Mouse (Mus musculus): ENCODE data around the gene Tbc1d30. TPM values are rescaled to one million over a fixed set of nuclear protein-coding genes. Genes with fewer than 3 reads are reported as not detected.
"Not testable (repeated sequence)": the region's sequence is repeated elsewhere in the genome, so short reads cannot be mapped to it uniquely, and the experiment has no call there.

The Tbc1d30 gene
- polyA plus RNA-seq, 1 experiment from 2014 or later = 1.6 TPM

DNA sequence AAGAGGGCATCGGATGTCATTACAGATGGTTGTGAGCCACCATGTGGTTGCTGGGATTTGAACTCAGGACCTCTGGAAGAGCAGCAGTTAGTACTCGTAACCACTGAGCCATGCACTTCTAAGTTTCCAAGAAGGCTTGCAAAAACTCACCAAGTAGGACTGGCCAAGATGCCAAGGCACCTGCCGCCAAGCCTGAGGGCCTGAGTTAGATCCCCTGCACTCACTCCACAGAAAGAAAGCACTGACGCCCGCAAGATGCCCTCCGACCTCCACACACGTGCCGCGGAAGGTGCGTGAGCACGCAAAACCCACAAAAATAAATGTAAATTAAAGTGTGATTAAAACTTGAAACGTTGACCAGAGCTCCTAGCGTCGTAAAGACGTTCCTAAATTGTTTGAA is 13.2 kb upstream of the Tbc1d30 start:
- no peak for ATAC-seq (ENCODE audit: insufficient number of reproducible peaks, insufficient read depth, low FRiP score, low TSS enrichment, low read depth)
- Histone ChIP-seq H3K9me3 (no peaks in the 10 kb centered on the region), H3K27me3 (no peaks in the 10 kb centered on the region), H3K4me2 (peak overlapping the region; percentile 93), H3K27ac (no peak overlapping the region), H3K36me3 (peaks cover 7% of the 10 kb centered on the region; the same call in 1 of the 2 replicates), H3K4me1 (peaks cover 34% of the 10 kb centered on the region), H3K9ac (peak overlapping the region; percentile 90), H3K4me3 (peak overlapping the region; percentile 94)
- 26% methylated on average over 15 of the region's 15 CpGs for WGBS

DNA sequence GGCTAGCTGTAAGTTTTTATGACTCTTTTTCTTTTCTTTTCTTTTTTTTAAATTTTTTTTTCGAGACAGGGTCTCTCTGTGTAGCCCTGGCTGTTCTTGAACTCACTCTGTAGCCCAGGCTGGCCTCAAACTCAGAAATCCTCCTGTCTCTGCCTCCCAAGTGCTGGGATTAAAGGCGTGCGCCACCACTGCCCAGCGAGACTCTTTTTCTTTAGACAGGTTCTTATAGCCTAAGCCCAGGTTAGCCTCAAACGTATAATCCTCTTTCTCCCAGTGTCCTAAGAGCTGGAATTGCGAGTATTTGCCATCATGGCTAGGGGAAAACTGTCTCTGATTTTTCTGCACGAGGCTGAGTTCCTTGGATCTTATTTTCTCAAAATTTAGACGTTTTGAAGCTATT is 12.1 kb upstream of the Tbc1d30 start:
- no peaks in the 10 kb centered on the region for H3K36me3 ChIP-seq
- no peak overlapping the region for H3K4me2 ChIP-seq
- H3K27me3 ChIP-seq = no peaks in the 10 kb centered on the region
- no peaks in the 10 kb centered on the region for H3K9me3 ChIP-seq
- no peak overlapping the region for H3K4me3 ChIP-seq
- no peak for ATAC-seq (ENCODE audit: insufficient number of reproducible peaks, insufficient read depth, low FRiP score, low TSS enrichment, low read depth)
- no peak overlapping the region for H3K27ac ChIP-seq
- 84% methylated on average over 8 of the region's 8 CpGs for WGBS
- no peak overlapping the region for H3K9ac ChIP-seq
- H3K4me1 ChIP-seq = peaks cover 29% of the 10 kb centered on the region

DNA sequence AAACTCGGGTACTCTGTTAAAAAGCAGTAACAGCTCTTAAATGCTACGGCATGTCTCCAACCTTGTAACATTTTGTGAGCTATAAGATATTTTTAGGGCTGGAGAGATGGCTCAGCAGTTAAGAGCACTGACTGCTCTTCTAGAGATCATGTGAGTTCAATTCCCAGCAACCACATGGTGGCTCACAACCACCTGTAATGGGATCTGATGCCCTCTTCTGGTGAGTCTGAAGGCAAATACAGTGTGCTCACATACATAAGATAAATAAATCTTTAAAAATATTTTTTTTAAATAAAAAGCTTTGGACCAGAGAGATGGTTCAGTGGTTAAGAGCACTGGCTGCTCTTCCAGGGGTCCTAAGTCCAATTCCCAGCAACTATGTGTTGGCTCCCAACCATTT is 9.3 kb upstream of the Tbc1d30 start:
- H3K9me3 ChIP-seq = no peaks in the 10 kb centered on the region
- no peak for ATAC-seq (ENCODE audit: insufficient number of reproducible peaks, insufficient read depth, low FRiP score, low TSS enrichment, low read depth)
- WGBS = 87% methylated on average over 2 of the region's 2 CpGs

DNA sequence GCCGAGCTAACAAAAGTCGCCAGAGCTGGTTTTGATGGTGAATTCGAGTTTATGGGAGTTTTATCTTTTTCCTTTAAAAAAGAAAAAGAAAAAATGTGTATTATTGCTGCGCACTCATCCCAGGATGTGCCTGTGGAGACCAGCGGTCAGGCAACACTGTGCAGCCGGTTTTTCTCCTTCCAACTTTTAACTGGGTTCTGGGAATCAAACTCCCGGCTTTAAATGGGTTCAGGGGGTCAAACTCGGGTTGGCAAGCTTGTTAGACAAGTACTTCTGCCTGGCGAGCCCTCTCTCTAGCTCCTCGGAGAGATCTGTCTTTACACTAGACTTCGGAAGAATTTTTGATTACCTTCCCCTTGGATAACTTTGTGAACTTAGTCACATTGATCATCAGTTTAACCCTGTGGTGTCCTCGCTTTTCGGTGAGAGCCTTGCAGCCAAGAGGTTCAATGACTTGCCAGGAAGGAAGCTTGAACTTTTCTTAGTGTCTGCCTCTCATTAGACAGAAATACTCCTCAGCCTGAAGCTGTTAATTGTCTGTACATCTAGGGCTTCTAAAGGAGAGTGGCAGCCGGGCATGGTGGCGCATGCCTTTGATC is 713 bp upstream of the Tbc1d30 start:
- H3K9ac ChIP-seq = no peak overlapping the region
- H3K27me3 ChIP-seq = peaks cover 39% of the 10 kb centered on the region
- H3K4me1 ChIP-seq = peaks cover 16% of the 10 kb centered on the region
- ATAC-seq (ENCODE audit: insufficient number of reproducible peaks, insufficient read depth, low FRiP score, low TSS enrichment, low read depth) = no peak
- peak overlapping the region; percentile 56 for H3K4me3 ChIP-seq
- 30% methylated on average over 15 of the region's 15 CpGs for WGBS
- H3K9me3 ChIP-seq = no peaks in the 10 kb centered on the region
- no peak overlapping the region for H3K27ac ChIP-seq
- H3K4me2 ChIP-seq = peak overlapping the region; percentile 95
- no peaks in the 10 kb centered on the region for H3K36me3 ChIP-seq

More for the DNA sequence above, 9.3 kb upstream of the Tbc1d30 start:
- Histone ChIP-seq H3K4me3 (no peak overlapping the region), H3K27me3 (no peaks in the 10 kb centered on the region), H3K36me3 (no peaks in the 10 kb centered on the region), H3K27ac (no peak overlapping the region), H3K4me2 (no peak overlapping the region), H3K9ac (no peak overlapping the region), H3K4me1 (peaks cover 5% of the 10 kb centered on the region)

DNA sequence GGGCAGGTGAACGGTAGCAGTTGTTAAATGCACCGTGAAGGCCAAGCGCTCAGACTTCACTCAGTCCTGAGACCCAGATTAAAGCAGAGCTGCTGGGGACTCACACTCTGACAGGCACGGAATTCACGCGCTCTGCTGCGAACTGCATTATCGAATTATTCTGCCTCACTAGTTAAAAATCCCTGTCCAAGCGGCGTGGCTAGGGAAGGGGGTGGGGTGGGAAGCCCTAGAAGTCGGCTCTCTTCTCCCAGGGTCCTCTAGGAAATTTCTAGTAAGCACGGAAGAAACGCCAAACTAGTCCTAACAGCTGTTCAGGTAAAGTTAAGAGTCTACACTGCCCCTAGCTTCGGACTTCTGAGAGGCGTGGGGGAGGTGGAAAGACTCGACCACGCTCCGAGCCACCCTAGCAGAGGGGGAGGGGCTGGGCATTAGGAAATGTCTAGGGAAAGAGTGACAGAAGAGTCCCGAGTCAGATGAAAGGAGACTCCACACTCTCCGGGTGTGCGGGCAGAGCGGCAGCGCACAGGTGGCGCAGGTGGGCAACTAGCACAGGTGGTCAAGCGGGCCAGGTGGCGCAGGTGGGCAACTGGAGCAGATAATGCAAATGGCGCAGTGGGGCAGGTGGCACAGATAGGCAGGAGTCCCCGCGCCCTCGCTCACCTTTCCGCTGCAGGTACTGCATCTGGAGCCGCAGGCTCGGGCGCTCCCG is 567 bp downstream of the Tbc1d30 start:
- H3K9me3 ChIP-seq = no peaks in the 10 kb centered on the region
- 2% methylated on average over 35 of the region's 35 CpGs for WGBS
- H3K36me3 ChIP-seq = no peaks in the 10 kb centered on the region
- H3K27me3 ChIP-seq = peaks cover 39% of the 10 kb centered on the region
- H3K4me3 ChIP-seq = peak overlapping the region; percentile 56
- H3K9ac ChIP-seq = peak overlapping the region; percentile 64
- ATAC-seq (ENCODE audit: insufficient number of reproducible peaks, insufficient read depth, low FRiP score, low TSS enrichment, low read depth) = no peak
- peaks cover 16% of the 10 kb centered on the region for H3K4me1 ChIP-seq
- no peak overlapping the region; the same call in 1 of the 2 replicates for H3K27ac ChIP-seq
- peak overlapping the region; percentile 95 for H3K4me2 ChIP-seq

DNA sequence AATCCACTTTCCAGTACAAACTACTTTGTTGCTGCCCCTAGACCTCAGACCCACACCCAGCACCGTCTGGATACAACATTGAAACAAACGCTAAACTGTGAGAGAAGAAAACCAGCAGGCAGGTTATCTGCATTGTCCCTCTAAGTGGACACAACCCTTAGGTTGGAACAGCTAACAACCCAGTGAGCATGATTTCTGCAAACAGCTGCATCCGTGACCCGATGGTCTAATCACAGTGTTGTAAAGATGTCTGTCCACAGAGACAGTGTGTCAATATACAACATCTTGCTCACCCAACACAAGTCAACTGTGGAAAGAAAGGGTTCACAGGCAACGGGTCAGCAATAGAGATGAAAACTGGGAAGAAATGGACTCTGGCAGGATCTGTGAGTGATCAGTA is 1.8 kb downstream of the Tbc1d30 start:
- ATAC-seq (ENCODE audit: insufficient number of reproducible peaks, insufficient read depth, low FRiP score, low TSS enrichment, low read depth) = no peak
- Histone ChIP-seq H3K9ac (no peak overlapping the region), H3K9me3 (no peaks in the 10 kb centered on the region), H3K4me3 (no peak overlapping the region), H3K4me2 (no peak overlapping the region), H3K27ac (no peak overlapping the region), H3K4me1 (peaks cover 16% of the 10 kb centered on the region), H3K27me3 (peaks cover 39% of the 10 kb centered on the region), H3K36me3 (no peaks in the 10 kb centered on the region)
- WGBS = 39% methylated on average over 5 of the region's 5 CpGs

DNA sequence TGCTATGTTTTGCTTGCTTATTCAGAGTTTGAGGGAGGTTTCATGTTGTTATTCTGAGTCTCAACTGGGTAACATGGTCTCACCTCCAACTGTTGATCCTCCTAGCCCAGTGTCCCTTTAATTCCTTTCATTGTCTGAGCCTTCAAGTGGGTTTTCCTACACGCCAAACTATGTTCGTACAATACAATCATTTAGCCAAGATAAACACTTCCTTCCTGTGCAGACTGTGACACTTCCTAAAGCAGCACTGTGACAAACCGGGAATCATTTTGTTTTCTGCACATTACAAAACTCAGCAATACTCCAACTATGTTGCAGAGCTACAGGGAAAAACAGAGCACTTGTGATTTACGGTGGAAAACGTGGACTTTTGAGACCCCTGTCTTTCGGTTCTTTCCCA is 7.2 kb downstream of the Tbc1d30 start:
- ATAC-seq (ENCODE audit: insufficient number of reproducible peaks, insufficient read depth, low FRiP score, low TSS enrichment, low read depth) = no peak
- Histone ChIP-seq H3K27ac (no peak overlapping the region), H3K27me3 (peaks cover 2% of the 10 kb centered on the region; the same call in 1 of the 2 replicates), H3K4me3 (no peak overlapping the region), H3K4me2 (no peak overlapping the region), H3K9ac (no peak overlapping the region), H3K4me1 (peaks cover 5% of the 10 kb centered on the region; the same call in 1 of the 2 replicates), H3K9me3 (no peaks in the 10 kb centered on the region), H3K36me3 (no peaks in the 10 kb centered on the region)
- 58% methylated on average over 6 of the region's 6 CpGs for WGBS

DNA sequence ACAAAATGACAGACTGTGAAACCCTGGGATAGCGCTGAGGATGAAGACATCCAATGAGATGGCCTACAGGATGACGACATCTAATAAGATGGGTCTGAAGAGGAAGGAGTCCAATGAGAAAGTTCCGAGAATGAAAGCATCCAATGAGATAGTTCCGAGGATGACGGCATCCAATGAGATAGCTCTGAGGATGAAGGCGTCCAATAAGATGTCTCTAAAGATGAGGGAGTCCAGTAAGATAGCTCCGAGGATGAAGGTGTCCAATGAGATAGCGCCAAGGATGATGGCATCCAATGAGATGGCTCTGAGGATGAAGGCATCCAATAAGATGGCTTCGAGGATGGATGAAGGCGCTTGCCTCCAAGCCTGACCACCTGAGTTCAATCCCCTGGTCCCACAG is 8.8 kb downstream of the Tbc1d30 start:
- Histone ChIP-seq H3K4me3 (no peak overlapping the region), H3K4me2 (no peak overlapping the region), H3K36me3 (no peaks in the 10 kb centered on the region), H3K9me3 (no peaks in the 10 kb centered on the region), H3K4me1 (peaks cover 5% of the 10 kb centered on the region; the same call in 1 of the 2 replicates), H3K9ac (no peak overlapping the region), H3K27me3 (no peaks in the 10 kb centered on the region), H3K27ac (no peak overlapping the region)
- no peak for ATAC-seq (ENCODE audit: insufficient number of reproducible peaks, insufficient read depth, low FRiP score, low TSS enrichment, low read depth)
- 96% methylated on average over 10 of the region's 10 CpGs for WGBS

DNA sequence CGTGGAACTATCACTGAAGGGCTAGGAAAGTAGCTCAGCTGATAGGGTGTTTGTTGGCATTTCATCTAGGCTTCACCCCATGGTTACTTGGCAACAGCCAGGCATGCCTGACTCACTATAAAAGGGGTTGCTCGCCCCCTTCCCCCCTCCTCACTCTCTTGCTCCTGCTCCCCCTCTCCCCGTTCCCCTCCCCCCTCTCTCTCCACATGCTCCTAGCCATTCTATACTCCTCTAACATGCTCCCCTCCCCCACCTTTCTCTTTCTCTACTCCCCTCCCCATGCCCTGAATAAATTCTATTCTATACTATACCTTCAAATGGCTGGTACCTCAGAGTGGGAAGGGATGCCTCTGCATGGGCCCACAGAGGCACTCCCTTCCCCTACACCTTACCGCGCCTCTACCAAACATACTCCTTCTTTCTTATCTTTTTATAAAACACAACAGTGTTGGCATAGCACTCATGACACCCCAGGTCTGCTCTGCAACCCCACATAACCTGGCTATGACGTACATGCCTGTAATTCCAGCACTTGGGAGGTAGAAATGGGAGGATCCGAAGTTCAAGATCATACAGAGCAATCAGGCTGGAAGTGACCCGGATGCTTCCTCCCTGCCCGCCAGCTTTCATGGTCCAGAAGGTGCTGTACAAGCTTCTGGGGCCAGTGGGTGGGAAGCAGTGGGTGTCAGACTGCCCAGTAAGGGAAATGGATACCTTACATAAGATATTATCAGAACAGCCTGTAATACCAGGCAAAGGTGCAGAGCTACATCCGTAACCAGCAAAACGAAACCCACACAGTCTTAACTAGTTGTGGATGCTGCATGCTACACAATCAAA is 10.1 kb downstream of the Tbc1d30 start:
- no peak for ATAC-seq (ENCODE audit: insufficient number of reproducible peaks, insufficient read depth, low FRiP score, low TSS enrichment, low read depth)
- no peak overlapping the region for H3K4me3 ChIP-seq
- 60% methylated on average over 11 of the region's 11 CpGs for WGBS

DNA sequence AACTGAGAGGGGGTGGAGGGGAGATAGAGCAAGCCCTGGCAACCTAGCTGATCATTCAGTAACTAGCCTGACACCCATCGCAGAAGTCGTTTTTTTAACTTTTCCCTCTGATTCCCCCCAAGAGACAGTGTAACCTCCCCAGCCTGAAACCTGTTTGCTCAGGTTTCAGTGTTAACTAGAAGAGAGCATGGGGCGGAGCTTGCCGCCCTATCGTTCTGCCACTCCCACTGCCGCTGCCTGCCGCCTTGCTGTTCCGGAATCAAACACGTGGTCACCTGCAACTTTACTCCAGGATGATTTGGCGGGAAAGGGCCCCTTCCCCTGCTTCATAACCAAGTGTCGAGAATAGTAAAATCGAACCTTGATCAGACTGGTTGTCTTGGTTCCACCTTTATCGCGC is 14.5 kb downstream of the Tbc1d30 start:
- H3K4me3 ChIP-seq; H3K9ac ChIP-seq; H3K4me1 ChIP-seq; H3K36me3 ChIP-seq; ATAC-seq (ENCODE audit: insufficient number of reproducible peaks, insufficient read depth, low FRiP score, low TSS enrichment, low read depth); H3K27ac ChIP-seq; H3K4me2 ChIP-seq; H3K27me3 ChIP-seq; H3K9me3 ChIP-seq: not testable (repeated sequence)
- WGBS = 69% methylated on average over 14 of the region's 14 CpGs

More for the DNA sequence above, 10.1 kb downstream of the Tbc1d30 start:
- Histone ChIP-seq H3K9me3 (no peaks in the 10 kb centered on the region), H3K9ac (no peak overlapping the region), H3K27me3 (no peaks in the 10 kb centered on the region), H3K27ac (no peak overlapping the region), H3K36me3 (no peaks in the 10 kb centered on the region), H3K4me1 (peaks cover 5% of the 10 kb centered on the region; the same call in 1 of the 2 replicates), H3K4me2 (no peak overlapping the region)

DNA sequence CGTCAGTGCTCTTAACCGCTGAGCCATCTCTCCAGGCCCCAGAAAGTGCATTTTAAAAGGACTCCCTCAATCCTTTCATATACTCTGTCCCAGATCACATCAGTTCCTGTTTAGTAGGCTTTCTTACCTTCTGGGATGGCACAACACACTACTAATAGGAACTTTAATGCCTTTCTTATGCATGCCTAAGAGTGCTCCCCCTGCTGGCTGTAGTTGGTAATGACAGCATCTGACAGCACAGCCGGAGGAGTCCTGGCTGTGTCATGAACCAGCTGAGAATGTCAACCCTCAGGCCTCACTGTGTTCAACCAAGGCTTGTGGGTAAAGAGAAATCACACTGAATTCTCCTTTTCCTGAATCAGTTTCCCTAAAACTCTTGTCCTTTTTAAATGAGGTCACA is 16.5 kb downstream of the Tbc1d30 start:
- H3K4me2 ChIP-seq = no peak overlapping the region
- no peaks in the 10 kb centered on the region for H3K4me1 ChIP-seq
- ATAC-seq (ENCODE audit: insufficient number of reproducible peaks, insufficient read depth, low FRiP score, low TSS enrichment, low read depth) = no peak
- H3K27ac ChIP-seq = no peak overlapping the region
- no peak overlapping the region for H3K9ac ChIP-seq
- no peaks in the 10 kb centered on the region for H3K9me3 ChIP-seq
- WGBS = 73% methylated on average over 3 of the region's 3 CpGs
- no peaks in the 10 kb centered on the region for H3K27me3 ChIP-seq
- no peak overlapping the region for H3K4me3 ChIP-seq
- H3K36me3 ChIP-seq = no peaks in the 10 kb centered on the region

All from embryonic facial prominence, embryonic 13.5 days (tissue).